Mouse (Mus musculus): ENCODE measurements around the gene Ccdc92. TPM values are rescaled to one million over a fixed set of nuclear protein-coding genes. Genes with fewer than 3 reads are reported as not detected.

The Ccdc92 gene
- polyA plus RNA-seq, 2 experiments = 0.14 to 0.38 TPM

DNA sequence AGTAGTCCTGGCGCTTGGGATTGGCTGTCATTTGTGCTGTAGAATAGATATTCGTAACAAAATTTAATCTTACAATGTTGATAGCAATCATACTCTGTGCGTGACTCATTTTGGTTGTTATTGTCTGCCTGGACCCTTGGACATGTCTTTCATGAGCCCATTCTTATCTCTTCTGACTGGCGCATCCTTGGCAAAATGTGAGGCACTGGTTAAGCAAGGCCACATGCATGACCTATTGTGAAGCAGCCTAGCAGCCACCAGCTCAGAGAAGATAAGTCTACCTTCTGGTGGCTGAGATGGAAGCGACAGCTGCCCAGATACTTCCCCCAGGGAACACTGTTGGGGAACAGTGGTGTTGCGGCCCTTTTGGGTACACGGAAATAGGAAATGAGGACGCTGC is 26.4 kb upstream of the Ccdc92 start:
- H3K27me3 ChIP-seq (ENCODE audit: control insufficient read depth, insufficient read depth, low read length) = no peaks in the 10 kb centered on the region
- H3K9ac ChIP-seq (replicated peaks) = no peak overlapping the region
- 76% methylated on average over 8 of the region's 8 CpGs for WGBS (ENCODE audit: insufficient replicate concordance)
- no peak for DNase-seq (ENCODE audit: low read depth in 3 of 3, low spot score in 3 of 3)
- H3K9me3 ChIP-seq (ENCODE audit: control insufficient read depth, low read length) = no peaks in the 10 kb centered on the region
- no peak overlapping the region for H3K27ac ChIP-seq
- no peak overlapping the region for H3K4me2 ChIP-seq (ENCODE audit: low read depth)
- TF ChIP-seq EP300 (IDR thresholded peaks at IDR 0.05; ENCODE audit: low read depth) (no peak), CTCF (IDR thresholded peaks at IDR 0.05; ENCODE audit: low read depth) (no peak)
- no peaks in the 10 kb centered on the region for H3K4me1 ChIP-seq (replicated peaks; ENCODE audit: control insufficient read depth in 2 of 2, insufficient read depth in 2 of 2, low read length in 1 of 2)
- peaks cover 2% of the 10 kb centered on the region; the same call in 1 of the 2 replicates for H3K36me3 ChIP-seq (replicated peaks; ENCODE audit: control insufficient read depth, insufficient read depth, low read depth)
- no peak overlapping the region for H3K4me3 ChIP-seq (ENCODE audit: insufficient read depth in 1 of 2, low read depth in 2 of 2, low read length in 2 of 2)
- ATAC-seq (ENCODE audit: insufficient read depth) = no peak

DNA sequence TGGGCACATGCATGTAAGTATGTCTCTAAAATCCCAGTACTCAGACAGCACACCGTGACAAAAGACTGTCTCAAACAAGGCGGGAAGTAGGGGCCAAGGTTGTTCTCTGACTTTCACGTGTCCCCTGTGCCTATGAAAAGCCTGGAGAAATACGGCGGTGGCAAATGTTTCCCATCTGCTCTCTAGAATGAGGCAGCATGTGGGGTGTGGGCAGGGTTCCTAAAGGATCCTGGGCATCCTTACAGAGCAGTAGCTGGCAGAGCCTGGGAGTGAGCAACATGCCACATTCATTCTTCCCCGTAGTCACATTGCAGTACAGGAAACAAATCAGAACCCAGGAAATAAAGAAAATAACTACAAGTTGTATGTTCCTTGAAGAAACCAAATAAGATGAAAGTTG is 21.7 kb upstream of the Ccdc92 start:
- Histone ChIP-seq H3K27me3 (ENCODE audit: control insufficient read depth, insufficient read depth, low read length) (no peaks in the 10 kb centered on the region), H3K4me2 (ENCODE audit: low read depth) (no peak overlapping the region), H3K4me3 (ENCODE audit: insufficient read depth in 1 of 2, low read depth in 2 of 2, low read length in 2 of 2) (no peak overlapping the region), H3K36me3 (replicated peaks; ENCODE audit: control insufficient read depth, insufficient read depth, low read depth) (peaks cover 2% of the 10 kb centered on the region; the same call in 1 of the 2 replicates), H3K9ac (replicated peaks) (no peak overlapping the region), H3K9me3 (ENCODE audit: control insufficient read depth, low read length) (no peaks in the 10 kb centered on the region), H3K4me1 (replicated peaks; ENCODE audit: control insufficient read depth in 2 of 2, insufficient read depth in 2 of 2, low read length in 1 of 2) (no peaks in the 10 kb centered on the region), H3K27ac (no peak overlapping the region)
- no peak for DNase-seq (ENCODE audit: low read depth in 3 of 3, low spot score in 3 of 3)
- no peak for ATAC-seq (ENCODE audit: insufficient read depth)
- WGBS (ENCODE audit: insufficient replicate concordance) = 79% methylated on average over 6 of the region's 6 CpGs
- TF ChIP-seq EP300 (IDR thresholded peaks at IDR 0.05; ENCODE audit: low read depth) (no peak), CTCF (IDR thresholded peaks at IDR 0.05; ENCODE audit: low read depth) (no peak)

DNA sequence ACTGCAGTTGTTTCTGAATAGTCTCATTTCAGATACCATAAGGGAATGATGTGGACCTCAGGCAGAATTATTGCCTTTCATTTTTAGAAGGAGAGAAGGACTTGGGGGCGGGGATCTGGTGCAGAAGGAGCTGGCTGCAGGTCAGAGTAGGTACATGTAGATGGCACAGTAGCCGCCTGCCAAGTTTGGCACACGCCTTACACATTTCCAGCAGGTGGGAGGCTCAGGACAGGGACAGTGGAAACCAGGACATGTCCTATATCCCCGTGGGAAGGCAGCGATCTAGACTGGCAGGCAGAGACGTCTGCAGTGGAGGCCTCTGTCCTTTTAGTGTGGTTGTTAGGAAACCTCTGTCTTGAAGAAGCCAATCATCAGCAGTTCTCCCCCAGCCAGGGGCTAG is 17.6 kb upstream of the Ccdc92 start:
- DNase-seq (ENCODE audit: low read depth in 3 of 3, low spot score in 3 of 3) = no peak
- WGBS (ENCODE audit: insufficient replicate concordance) = 73% methylated on average over 6 of the region's 6 CpGs
- Histone ChIP-seq H3K4me1 (replicated peaks; ENCODE audit: control insufficient read depth in 2 of 2, insufficient read depth in 2 of 2, low read length in 1 of 2) (0 out of 4 replicates have a peak, but pooled peaks cover 0 to 1% of the 10 kb centered on the region in 2 experiments), H3K36me3 (replicated peaks; ENCODE audit: control insufficient read depth, insufficient read depth, low read depth) (no peaks in the 10 kb centered on the region), H3K4me2 (ENCODE audit: low read depth) (no peak overlapping the region), H3K27me3 (ENCODE audit: control insufficient read depth, insufficient read depth, low read length) (no peaks in the 10 kb centered on the region), H3K9me3 (ENCODE audit: control insufficient read depth, low read length) (no peaks in the 10 kb centered on the region), H3K9ac (replicated peaks) (no peak overlapping the region), H3K4me3 (ENCODE audit: insufficient read depth in 1 of 2, low read depth in 2 of 2, low read length in 2 of 2) (no peak overlapping the region), H3K27ac (no peak overlapping the region)
- TF ChIP-seq CTCF (IDR thresholded peaks at IDR 0.05; ENCODE audit: low read depth) = no peak
- no peak for ATAC-seq (ENCODE audit: insufficient read depth)

DNA sequence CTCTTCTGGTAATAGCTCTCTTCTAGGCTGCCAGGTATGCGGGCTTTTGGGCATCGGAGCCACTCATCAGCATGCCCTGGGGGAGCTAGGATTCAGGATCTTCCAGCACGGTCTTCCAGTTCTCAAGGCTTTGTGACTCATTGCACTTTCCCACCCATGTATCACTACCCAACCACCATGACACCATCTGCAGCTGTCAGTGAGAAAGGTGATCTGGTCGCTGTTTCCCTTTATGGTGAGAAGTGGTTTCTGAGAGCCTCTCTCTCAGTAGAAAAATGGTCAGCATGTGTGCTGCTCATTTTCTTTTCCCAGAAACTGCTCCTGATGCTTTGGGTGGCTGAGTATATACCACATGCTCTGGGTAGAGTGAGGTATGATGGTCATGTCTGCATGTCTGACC is 17.0 kb upstream of the Ccdc92 start:
- ATAC-seq (ENCODE audit: insufficient read depth) = no peak
- no peak for TF ChIP-seq EP300 (IDR thresholded peaks at IDR 0.05; ENCODE audit: low read depth)
- no peak for TF ChIP-seq CTCF (IDR thresholded peaks at IDR 0.05; ENCODE audit: low read depth)
- no peak for DNase-seq (ENCODE audit: low read depth in 3 of 3, low spot score in 3 of 3)
- H3K27me3 ChIP-seq (ENCODE audit: control insufficient read depth, insufficient read depth, low read length) = no peaks in the 10 kb centered on the region
- 78% methylated on average over 4 of the region's 4 CpGs for WGBS (ENCODE audit: insufficient replicate concordance)
- H3K36me3 ChIP-seq (replicated peaks; ENCODE audit: control insufficient read depth, insufficient read depth, low read depth) = no peaks in the 10 kb centered on the region
- no peaks in the 10 kb centered on the region for H3K9me3 ChIP-seq (ENCODE audit: control insufficient read depth, low read length)
- no peak overlapping the region for H3K9ac ChIP-seq (replicated peaks)
- H3K4me3 ChIP-seq (ENCODE audit: insufficient read depth in 1 of 2, low read depth in 2 of 2, low read length in 2 of 2) = no peak overlapping the region
- H3K27ac ChIP-seq = no peak overlapping the region
- H3K4me1 ChIP-seq (replicated peaks; ENCODE audit: control insufficient read depth in 2 of 2, insufficient read depth in 2 of 2, low read length in 1 of 2) = 0 out of 4 replicates have a peak, but pooled peaks cover 0 to 1% of the 10 kb centered on the region in 2 experiments
- no peak overlapping the region for H3K4me2 ChIP-seq (ENCODE audit: low read depth)

DNA sequence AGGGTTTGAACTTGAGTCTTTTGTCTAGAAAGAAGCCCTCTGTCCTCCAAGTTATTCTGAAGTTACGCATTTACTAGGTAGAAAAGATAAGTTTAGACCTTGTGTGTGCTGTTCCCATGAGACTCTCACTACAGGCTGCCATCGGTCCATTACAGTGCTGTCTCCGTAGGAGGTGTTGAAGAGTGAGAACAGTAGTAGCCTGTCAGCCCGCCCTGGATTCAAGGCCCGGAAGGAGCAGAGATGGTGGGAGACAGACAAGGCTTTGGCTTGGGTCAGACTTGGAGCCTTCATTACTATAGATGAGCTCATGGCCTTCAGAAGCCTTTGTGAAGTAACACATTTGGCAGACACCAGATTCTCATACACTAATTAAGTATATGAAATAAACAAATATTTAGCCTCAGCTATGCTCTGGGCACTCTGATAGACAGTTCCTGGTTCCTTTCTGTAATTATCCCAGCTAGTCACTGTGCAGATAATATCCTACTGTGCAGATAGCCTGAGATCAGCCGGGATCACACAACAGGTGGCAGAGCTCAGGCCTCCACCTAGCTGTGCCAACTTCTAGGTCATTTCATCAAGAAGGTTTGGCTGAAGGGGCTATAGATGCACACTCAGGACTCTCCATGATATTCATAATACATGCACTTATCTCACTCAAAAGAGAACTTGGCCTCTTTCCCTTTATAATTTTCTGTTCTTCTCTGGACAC is 11.8 kb upstream of the Ccdc92 start:
- H3K9ac ChIP-seq (replicated peaks) = no peak overlapping the region
- H3K4me1 ChIP-seq (replicated peaks; ENCODE audit: control insufficient read depth in 2 of 2, insufficient read depth in 2 of 2, low read length in 1 of 2) = peaks cover 0 to 5% of the 10 kb centered on the region in 2 experiments; a peak in 1 of 4 replicates
- H3K4me3 ChIP-seq (ENCODE audit: insufficient read depth in 1 of 2, low read depth in 2 of 2, low read length in 2 of 2) = no peak overlapping the region
- DNase-seq (ENCODE audit: low read depth in 3 of 3, low spot score in 3 of 3) (no peak), ATAC-seq (ENCODE audit: insufficient read depth) (no peak)
- no peaks in the 10 kb centered on the region for H3K9me3 ChIP-seq (ENCODE audit: control insufficient read depth, low read length)
- no peak overlapping the region for H3K27ac ChIP-seq
- TF ChIP-seq EP300 (IDR thresholded peaks at IDR 0.05; ENCODE audit: low read depth) = no peak
- no peak for TF ChIP-seq CTCF (IDR thresholded peaks at IDR 0.05; ENCODE audit: low read depth)
- no peak overlapping the region for H3K4me2 ChIP-seq (ENCODE audit: low read depth)
- no peaks in the 10 kb centered on the region for H3K36me3 ChIP-seq (replicated peaks; ENCODE audit: control insufficient read depth, insufficient read depth, low read depth)
- H3K27me3 ChIP-seq (ENCODE audit: control insufficient read depth, insufficient read depth, low read length) = no peaks in the 10 kb centered on the region
- whole genome bisulfite sequencing (ENCODE audit: insufficient replicate concordance) = 74% methylated on average over 6 of the region's 6 CpGs
